Mouse (Mus musculus): Measurements from ENCODE around the gene Arih1. TPM values are rescaled to one million over a fixed set of nuclear protein-coding genes. Genes with fewer than 3 reads are reported as not detected.
A peak's percentile ranks its signal among the peaks of the same experiment; 100 is the strongest.

Arih1 gene
- total and polyA plus RNA-seq, 3 experiments: 46.5 to 60.4 (median 48.4) TPM

DNA sequence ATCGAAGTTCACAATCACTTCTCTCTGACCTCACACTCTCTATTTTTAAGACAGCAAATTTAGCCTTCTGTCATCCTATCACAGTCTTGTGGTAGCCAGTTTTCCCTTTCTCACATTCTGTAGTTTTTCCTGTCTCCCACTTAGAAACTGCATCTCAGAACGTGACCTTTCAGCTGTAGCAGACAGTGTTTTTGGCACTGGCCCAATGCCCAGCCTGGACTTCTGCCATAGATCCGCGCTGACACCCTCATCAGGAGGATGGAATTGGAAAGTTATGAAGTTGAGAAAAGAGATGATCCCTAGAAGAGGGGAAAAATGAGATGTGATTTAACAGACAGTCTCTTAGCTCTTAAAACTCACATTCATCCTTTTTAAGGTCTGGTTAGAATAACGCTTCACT, 32.6 kb upstream of the Arih1 start:
- no peak for DNase-seq (ENCODE audit: low read depth, low spot score)
- H3K9me3 ChIP-seq (replicated peaks; ENCODE audit: insufficient read depth, low read length): no peaks in the 10 kb centered on the region
- H3K4me3 ChIP-seq (ENCODE audit: control insufficient read depth in 1 of 2, insufficient read depth in 1 of 2, low read depth in 2 of 2, low read length in 2 of 2): no peak overlapping the region
- no peaks in the 10 kb centered on the region for H3K79me2 ChIP-seq (ENCODE audit: control insufficient read depth, insufficient read depth, low read length, poor library complexity)
- TF ChIP-seq MAZ (IDR thresholded peaks at IDR 0.05; ENCODE audit: low read depth, low read length) (no peak), MAX (IDR thresholded peaks at IDR 0.05; ENCODE audit: low read length) (no peak)
- H3K4me1 ChIP-seq (ENCODE audit: control insufficient read depth in 1 of 2, insufficient read depth in 2 of 2, low read length in 2 of 2): peaks cover 0 to 15% of the 10 kb centered on the region in 2 experiments; a peak in 2 of 4 replicates
- no peak overlapping the region for H3K27ac ChIP-seq (ENCODE audit: control insufficient read depth, low read depth, low read length)
- no peak overlapping the region for H3K9ac ChIP-seq (ENCODE audit: control insufficient read depth, low read depth, low read length, poor library complexity, severe bottlenecking)
- peaks cover 0 to 10% of the 10 kb centered on the region in 2 experiments; a peak in 2 of 4 replicates for H3K36me3 ChIP-seq (ENCODE audit: control insufficient read depth in 1 of 2, insufficient read depth in 2 of 2, low read length in 2 of 2)
- peaks cover 0 to 2% of the 10 kb centered on the region in 2 experiments; a peak in 2 of 4 replicates for H3K27me3 ChIP-seq (ENCODE audit: control insufficient read depth in 1 of 2, insufficient read depth in 2 of 2, low read length in 2 of 2)

- DNase-seq (ENCODE audit: low read depth, low spot score): peak; percentile 17
- H3K36me3 ChIP-seq (ENCODE audit: control insufficient read depth in 1 of 2, insufficient read depth in 2 of 2, low read length in 2 of 2): peaks cover 0 to 4% of the 10 kb centered on the region in 2 experiments; a peak in 1 of 4 replicates
- H3K9me3 ChIP-seq (replicated peaks; ENCODE audit: insufficient read depth, low read length): no peaks in the 10 kb centered on the region
- H3K27me3 ChIP-seq (ENCODE audit: control insufficient read depth in 1 of 2, insufficient read depth in 2 of 2, low read length in 2 of 2): peaks cover 0 to 2% of the 10 kb centered on the region in 2 experiments; a peak in 2 of 4 replicates
- H3K4me3 ChIP-seq (ENCODE audit: control insufficient read depth in 1 of 2, insufficient read depth in 1 of 2, low read depth in 2 of 2, low read length in 2 of 2): no peak overlapping the region
- no peak for TF ChIP-seq EP300 (IDR thresholded peaks at IDR 0.05; ENCODE audit: low read depth in 1 of 2, low read length in 2 of 2)
- no peak for TF ChIP-seq CHD2 (IDR thresholded peaks at IDR 0.05; ENCODE audit: low read length)
- no peak for TF ChIP-seq E2F4 (IDR thresholded peaks at IDR 0.05; ENCODE audit: borderline replicate concordance, low read depth, low read length)
- TF ChIP-seq RAD21 (IDR thresholded peaks at IDR 0.05; ENCODE audit: low read depth, low read length): no peak
- no peak for TF ChIP-seq TBP (IDR thresholded peaks at IDR 0.05; ENCODE audit: low read depth, low read length)
- peaks cover 0 to 10% of the 10 kb centered on the region in 2 experiments; a peak in 2 of 4 replicates for H3K4me1 ChIP-seq (ENCODE audit: control insufficient read depth in 1 of 2, insufficient read depth in 2 of 2, low read length in 2 of 2)
- no peak overlapping the region for H3K9ac ChIP-seq (ENCODE audit: control insufficient read depth, low read depth, low read length, poor library complexity, severe bottlenecking)
- H3K27ac ChIP-seq (ENCODE audit: control insufficient read depth, low read depth, low read length): no peak overlapping the region
- no peaks in the 10 kb centered on the region for H3K79me2 ChIP-seq (ENCODE audit: control insufficient read depth, insufficient read depth, low read length, poor library complexity)
These were observed 30.7 kb upstream of the Arih1 start for GRCm38 (mm10) chr9:59517127-59517526.

DNA sequence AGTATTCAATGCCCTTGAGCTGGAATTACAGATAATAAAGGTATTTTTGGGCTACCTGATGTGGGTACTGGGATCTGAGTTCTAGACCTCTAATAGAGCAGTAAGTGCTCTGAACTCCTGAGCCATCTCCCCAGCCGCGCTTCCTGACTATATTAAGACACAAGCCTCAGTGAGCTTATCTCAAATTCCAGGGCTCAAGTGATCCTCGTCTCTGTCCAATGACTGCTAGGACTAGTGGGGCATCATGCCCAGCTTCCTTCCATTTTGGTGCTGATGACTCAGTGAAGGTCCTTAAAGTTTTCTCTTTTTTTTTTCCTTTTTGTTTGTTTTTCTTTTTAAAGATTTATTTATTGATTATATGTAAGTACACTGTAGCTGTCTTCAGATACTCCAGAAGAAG, 28.7 kb upstream of the Arih1 start:
- Histone ChIP-seq H3K9ac (ENCODE audit: control insufficient read depth, low read depth, low read length, poor library complexity, severe bottlenecking) (no peak overlapping the region), H3K4me3 (ENCODE audit: control insufficient read depth in 1 of 2, insufficient read depth in 1 of 2, low read depth in 2 of 2, low read length in 2 of 2) (no peak overlapping the region), H3K27me3 (ENCODE audit: control insufficient read depth in 1 of 2, insufficient read depth in 2 of 2, low read length in 2 of 2) (peaks cover 0 to 2% of the 10 kb centered on the region in 2 experiments; a peak in 2 of 4 replicates), H3K79me2 (ENCODE audit: control insufficient read depth, insufficient read depth, low read length, poor library complexity) (no peaks in the 10 kb centered on the region), H3K9me3 (replicated peaks; ENCODE audit: insufficient read depth, low read length) (no peaks in the 10 kb centered on the region), H3K36me3 (ENCODE audit: control insufficient read depth in 1 of 2, insufficient read depth in 2 of 2, low read length in 2 of 2) (peaks cover 0 to 4% of the 10 kb centered on the region in 2 experiments; a peak in 1 of 4 replicates), H3K4me1 (ENCODE audit: control insufficient read depth in 1 of 2, insufficient read depth in 2 of 2, low read length in 2 of 2) (peaks cover 0 to 10% of the 10 kb centered on the region in 2 experiments; a peak in 1 of 4 replicates), H3K27ac (ENCODE audit: control insufficient read depth, low read depth, low read length) (no peak overlapping the region)
- peak; percentile 39 for DNase-seq (ENCODE audit: low read depth, low spot score)
- no peak for TF ChIP-seq EP300 (IDR thresholded peaks at IDR 0.05; ENCODE audit: low read depth in 1 of 2, low read length in 2 of 2)

GRCm38 (mm10) chr9:59512381-59512780, 26.0 kb upstream of the Arih1 start:
- H3K36me3 ChIP-seq (ENCODE audit: control insufficient read depth in 1 of 2, insufficient read depth in 2 of 2, low read length in 2 of 2): no peaks in the 10 kb centered on the region
- DNase-seq (ENCODE audit: low read depth, low spot score): no peak
- no peak for TF ChIP-seq ZC3H11A (IDR thresholded peaks at IDR 0.05; ENCODE audit: low read depth, low read length)
- TF ChIP-seq MAX (IDR thresholded peaks at IDR 0.05; ENCODE audit: low read length): no peak
- no peak for TF ChIP-seq MYC (IDR thresholded peaks at IDR 0.05; ENCODE audit: low read depth, low read length)
- no peak for TF ChIP-seq CTCF (IDR thresholded peaks at IDR 0.05 in 2 of 3, conservative IDR thresholded peaks at IDR 0.05 in 1 of 3; ENCODE audit: control insufficient read depth in 1 of 3, insufficient read depth in 1 of 3, low read depth in 2 of 3, low read length in 3 of 3, poor library complexity in 1 of 3, severe bottlenecking in 1 of 3)
- no peak for TF ChIP-seq NELFE (IDR thresholded peaks at IDR 0.05; ENCODE audit: low read depth, low read length)
- no peak for TF ChIP-seq GATA1 (IDR thresholded peaks at IDR 0.05; ENCODE audit: low read depth, low read length)
- no peak for TF ChIP-seq POLR2AphosphoS2 (IDR thresholded peaks at IDR 0.05; ENCODE audit: low read length)
- no peak for TF ChIP-seq TAL1 (IDR thresholded peaks at IDR 0.05; ENCODE audit: low read length)
- TF ChIP-seq RCOR1 (IDR thresholded peaks at IDR 0.05; ENCODE audit: low read depth, low read length): no peak
- TF ChIP-seq POLR2A (IDR thresholded peaks at IDR 0.05; ENCODE audit: control insufficient read depth in 1 of 2, insufficient read depth in 1 of 2, low read depth in 1 of 2, low read length in 2 of 2, poor library complexity in 1 of 2): no peak
- no peak for TF ChIP-seq USF2 (IDR thresholded peaks at IDR 0.05; ENCODE audit: borderline replicate concordance in 1 of 2, insufficient read depth in 1 of 2, low read depth in 1 of 2, low read length in 2 of 2)
- TF ChIP-seq E2F4 (IDR thresholded peaks at IDR 0.05; ENCODE audit: borderline replicate concordance, low read depth, low read length): no peak
- TF ChIP-seq ZMIZ1 (IDR thresholded peaks at IDR 0.05; ENCODE audit: low read depth, low read length): no peak
- no peak for TF ChIP-seq GABPA (IDR thresholded peaks at IDR 0.05; ENCODE audit: low read depth, low read length)
- no peak for TF ChIP-seq MXI1 (IDR thresholded peaks at IDR 0.05; ENCODE audit: low read depth, low read length)
- no peak for TF ChIP-seq JUND (IDR thresholded peaks at IDR 0.05; ENCODE audit: low read depth, low read length)

More at GRCm38 (mm10) chr9:59512381-59512780, 26.0 kb upstream of the Arih1 start:
- Histone ChIP-seq H3K27ac (ENCODE audit: control insufficient read depth, low read depth, low read length) (no peak overlapping the region), H3K27me3 (ENCODE audit: control insufficient read depth in 1 of 2, insufficient read depth in 2 of 2, low read length in 2 of 2) (peaks cover 0 to 2% of the 10 kb centered on the region in 2 experiments; a peak in 3 of 4 replicates), H3K9ac (ENCODE audit: control insufficient read depth, low read depth, low read length, poor library complexity, severe bottlenecking) (no peak overlapping the region), H3K9me3 (replicated peaks; ENCODE audit: insufficient read depth, low read length) (no peaks in the 10 kb centered on the region), H3K4me1 (ENCODE audit: control insufficient read depth in 1 of 2, insufficient read depth in 2 of 2, low read length in 2 of 2) (peaks cover 0 to 4% of the 10 kb centered on the region in 2 experiments; a peak in 1 of 4 replicates), H3K79me2 (ENCODE audit: control insufficient read depth, insufficient read depth, low read length, poor library complexity) (no peaks in the 10 kb centered on the region), H3K4me3 (ENCODE audit: control insufficient read depth in 1 of 2, insufficient read depth in 1 of 2, low read depth in 2 of 2, low read length in 2 of 2) (no peak overlapping the region)

Data from MEL (cell line).